Mouse (Mus musculus) intestine, embryonic 14.5 days (tissue): ENCODE measurements at regions not wholly inside any gene's neighbourhood (a gene's known extent, or its start where the extent isn't known, plus 50 kb on each side); places are given as distances from the start of the nearest gene placed in this dataset.

Experiments
- ATAC-seq: fragments of 200-750 bp; cut with Nextera tagmentation; replicated peaks from 2 replicates; pipeline ENCODE4 v1.8.0; 2017; ENCODE audit warnings: low read depth, moderate number of reproducible peaks, moderate TSS enrichment, moderate library complexity; ENCODE audit not compliant: low FRiP score, low TSS enrichment
- DNase-seq: peaks from one replicate; pipeline ENCODE4 v3.0.0-alpha.2; 2018; ENCODE audit warnings: low spot score
- H3K27ac ChIP-seq: fragments of 300-500 bp; sonication (generic); 2 replicates; pipeline ENCODE4 v1.5.1; 2014; ENCODE audit warnings: low read depth, mild to moderate bottlenecking, control low read depth
- H3K27me3 ChIP-seq: fragments of 300-500 bp; sonication (generic); replicated peaks from 2 replicates; pipeline ENCODE4 v1.6.1; 2014; ENCODE audit warnings: low read length, control low read depth; ENCODE audit not compliant: control insufficient read depth, insufficient read depth
- H3K36me3 ChIP-seq: fragments of 300-500 bp; sonication (generic); 2 replicates; pipeline ENCODE4 v1.6.1; 2014; ENCODE audit warnings: low read length, control low read depth; ENCODE audit not compliant: control insufficient read depth, insufficient read depth
- H3K4me1 ChIP-seq: fragments of 300-500 bp; sonication (generic); replicated peaks from 2 replicates; pipeline ENCODE4 v1.6.1; 2014; ENCODE audit warnings: low read length, control low read depth, mixed read lengths; ENCODE audit not compliant: control insufficient read depth, insufficient read depth
- H3K4me2 ChIP-seq: fragments of 300-500 bp; sonication (generic); 2 replicates; pipeline ENCODE4 v1.6.1; 2014; ENCODE audit warnings: low read length
- H3K4me3 ChIP-seq: fragments of 300-500 bp; sonication (generic); 2 replicates; pipeline ENCODE4 v1.5.1; 2014; ENCODE audit warnings: low read depth, low read length, control low read depth, mixed read lengths
- H3K9ac ChIP-seq: fragments of 300-500 bp; sonication (generic); 2 replicates; pipeline ENCODE4 v1.6.1; 2014; ENCODE audit warnings: mild to moderate bottlenecking, low read length
- H3K9me3 ChIP-seq: fragments of 300-500 bp; sonication (generic); 2 replicates; pipeline ENCODE4 v1.6.1; 2016; ENCODE audit warnings: low read length, control low read depth; ENCODE audit not compliant: control insufficient read depth
- WGBS: fragments of 180-500 bp; shearing (Covaris S2); extraction: QIAGEN DNeasy Blood & Tissue Kit; methylation state at CpG from one replicate; pipeline ENCODE4 v1.1.7; 2014; 5-methylcytosine and 5-hydroxymethylcytosine counted together

GRCm38 (mm10) chr16:29973250-29973649, 90.9 kb upstream of the Hes1 start:
- Histone ChIP-seq H3K27ac (peak overlapping the region; percentile 38), H3K27me3 (no peaks in the 10 kb centered on the region), H3K4me3 (no peak overlapping the region)

GRCm38 (mm10) chr16:29975800-29976199, 88.4 kb upstream of the Hes1 start:
- H3K9ac ChIP-seq, result no peak overlapping the region
- WGBS, result 86% methylated on average over 3 of the region's 3 CpGs
- H3K36me3 ChIP-seq, result no peaks in the 10 kb centered on the region
- H3K4me2 ChIP-seq, result no peak overlapping the region
- H3K4me3 ChIP-seq, result no peak overlapping the region
- H3K4me1 ChIP-seq, result peaks cover 35% of the 10 kb centered on the region
- DNase-seq (no peak), ATAC-seq (no peak)
- H3K27me3 ChIP-seq, result no peaks in the 10 kb centered on the region
- no peak overlapping the region for H3K27ac ChIP-seq
- H3K9me3 ChIP-seq, result no peaks in the 10 kb centered on the region

More at GRCm38 (mm10) chr16:29973250-29973649, 90.9 kb upstream of the Hes1 start:
- no peaks in the 10 kb centered on the region for H3K36me3 ChIP-seq
- peaks cover 34% of the 10 kb centered on the region for H3K4me1 ChIP-seq
- ATAC-seq (peak; percentile 67; the same call in 1 of the 2 replicates), DNase-seq (peak; percentile 69)
- H3K9ac ChIP-seq, result no peak overlapping the region
- no peak overlapping the region for H3K4me2 ChIP-seq
- 22% methylated on average over 7 of the region's 7 CpGs for WGBS
- no peaks in the 10 kb centered on the region for H3K9me3 ChIP-seq

- H3K9me3 ChIP-seq, result no peaks in the 10 kb centered on the region
- H3K4me3 ChIP-seq, result no peak overlapping the region
- ATAC-seq, result no peak
These were observed 87.2 kb upstream of the Hes1 start for GRCm38 (mm10) chr16:29977011-29977410.

GRCm38 (mm10) chr16:29977711-29978110, 86.5 kb upstream of the Hes1 start:
- Histone ChIP-seq H3K9ac (no peak overlapping the region), H3K27ac (no peak overlapping the region), H3K4me2 (no peak overlapping the region), H3K4me1 (peaks cover 26% of the 10 kb centered on the region), H3K36me3 (no peaks in the 10 kb centered on the region), H3K27me3 (no peaks in the 10 kb centered on the region), H3K9me3 (no peaks in the 10 kb centered on the region), H3K4me3 (no peak overlapping the region)
- DNase-seq (no peak), ATAC-seq (no peak)
- 64% methylated on average over 8 of the region's 8 CpGs for WGBS

More at GRCm38 (mm10) chr16:29977011-29977410, 87.2 kb upstream of the Hes1 start:
- DNase-seq, result no peak
- no peak overlapping the region for H3K4me2 ChIP-seq
- no peaks in the 10 kb centered on the region for H3K36me3 ChIP-seq
- no peaks in the 10 kb centered on the region for H3K27me3 ChIP-seq
- H3K4me1 ChIP-seq, result peaks cover 33% of the 10 kb centered on the region
- no peak overlapping the region for H3K9ac ChIP-seq
- WGBS, result 52% methylated on average over 3 of the region's 3 CpGs
- H3K27ac ChIP-seq, result no peak overlapping the region

- no peak for ATAC-seq
- Histone ChIP-seq H3K9me3 (no peaks in the 10 kb centered on the region), H3K4me1 (peaks cover 14% of the 10 kb centered on the region; the same call in 1 of the 2 replicates), H3K4me3 (no peak overlapping the region), H3K4me2 (no peak overlapping the region), H3K27ac (no peak overlapping the region), H3K36me3 (no peaks in the 10 kb centered on the region), H3K9ac (no peak overlapping the region), H3K27me3 (no peaks in the 10 kb centered on the region)
- no peak for DNase-seq
- WGBS, result 53% methylated on average over 7 of the region's 7 CpGs
These were observed 85.1 kb upstream of the Hes1 start for GRCm38 (mm10) chr16:29979066-29979465.

- no peak for DNase-seq
- 89% methylated on average over 7 of the region's 7 CpGs for WGBS
- Histone ChIP-seq H3K36me3 (no peaks in the 10 kb centered on the region), H3K27me3 (no peaks in the 10 kb centered on the region), H3K4me3 (no peak overlapping the region), H3K4me1 (peaks cover 14% of the 10 kb centered on the region; the same call in 1 of the 2 replicates), H3K27ac (no peak overlapping the region), H3K9me3 (no peaks in the 10 kb centered on the region), H3K9ac (no peak overlapping the region), H3K4me2 (no peak overlapping the region)
- ATAC-seq, result no peak
These were observed 82.6 kb upstream of the Hes1 start for GRCm38 (mm10) chr16:29981543-29981942.

GRCm38 (mm10) chr16:29982224-29982785, 81.9 kb upstream of the Hes1 start:
- Histone ChIP-seq H3K9ac (no peak overlapping the region), H3K4me3 (no peak overlapping the region), H3K9me3 (no peaks in the 10 kb centered on the region), H3K27me3 (no peaks in the 10 kb centered on the region), H3K4me2 (no peak overlapping the region), H3K4me1 (peaks cover 14% of the 10 kb centered on the region; the same call in 1 of the 2 replicates), H3K36me3 (no peaks in the 10 kb centered on the region), H3K27ac (no peak overlapping the region)
- DNase-seq, result no peak
- no peak for ATAC-seq
- WGBS, result 82% methylated on average over 8 of the region's 8 CpGs

GRCm38 (mm10) chr16:29983161-29983560, 81.0 kb upstream of the Hes1 start:
- WGBS, result 68% methylated on average over 7 of the region's 7 CpGs

More at GRCm38 (mm10) chr16:29983161-29983560, 81.0 kb upstream of the Hes1 start:
- H3K27me3 ChIP-seq, result no peaks in the 10 kb centered on the region
- no peak overlapping the region for H3K9ac ChIP-seq
- ATAC-seq (no peak), DNase-seq (no peak)
- H3K4me3 ChIP-seq, result no peak overlapping the region
- peaks cover 8% of the 10 kb centered on the region; the same call in 1 of the 2 replicates for H3K4me1 ChIP-seq
- no peaks in the 10 kb centered on the region for H3K36me3 ChIP-seq
- H3K9me3 ChIP-seq, result no peaks in the 10 kb centered on the region
- H3K4me2 ChIP-seq, result no peak overlapping the region
- no peak overlapping the region for H3K27ac ChIP-seq
